Mouse (Mus musculus) G1E-ER4 (cell line): ENCODE results near the gene H2-Ke6. TPM values are rescaled to one million over a fixed set of nuclear protein-coding genes. Genes with fewer than 3 reads are reported as not detected.

Experiments
- GATA1 ChIP-seq: IDR thresholded peaks from one replicate; pipeline ENCODE4 v1.8.0; 2012; ENCODE audit warnings: low read length, inconsistent platforms
- polyA plus RNA-seq: library from polyadenylated mRNA; stranded (reverse); fragments of >175 nt; gene quantifications from 2 replicates; pipeline ENCODE4 v1.2.3, GENCODE M21; 2012

H2-Ke6 gene
- polyA plus RNA-seq, 1 experiment = 94.1 TPM

- TF ChIP-seq GATA1 = no peak
Observed at GRCm38 (mm10) chr17:34032174-34032632, 4.3 kb upstream of the H2-Ke6 start.

GRCm38 (mm10) chr17:34031465-34032173 is 3.8 kb upstream of the H2-Ke6 start, which contains the start of the genes Slc39a7 and Rxrb:
TSS of gene Slc39a7 (minus strand) at chr17:34031682.
TSS of gene Rxrb (plus strand) at chr17:34031812.
- TF ChIP-seq GATA1 = no peak

- no peak for TF ChIP-seq GATA1
Observed at GRCm38 (mm10) chr17:34030861-34031326, 3.0 kb upstream of the H2-Ke6 start.

GRCm38 (mm10) chr17:34029890-34030595 is 2.2 kb upstream of the H2-Ke6 start:
- TF ChIP-seq GATA1 = no peak

GRCm38 (mm10) chr17:34029150-34029889 is 1.5 kb upstream of the H2-Ke6 start:
- no peak for TF ChIP-seq GATA1

GRCm38 (mm10) chr17:34028501-34029149 is 765 bp upstream of the H2-Ke6 start:
- no peak for TF ChIP-seq GATA1

- no peak for TF ChIP-seq GATA1
Observed at GRCm38 (mm10) chr17:34026917-34027655, 774 bp downstream of the H2-Ke6 start.

GRCm38 (mm10) chr17:34026221-34026620 is 1.6 kb downstream of the H2-Ke6 start:
- no peak for TF ChIP-seq GATA1

GRCm38 (mm10) chr17:34025756-34026151 is 2.1 kb downstream of the H2-Ke6 start:
- no peak for TF ChIP-seq GATA1

GRCm38 (mm10) chr17:34024861-34025755 is 2.8 kb downstream of the H2-Ke6 start:
- TF ChIP-seq GATA1 = no peak

- no peak for TF ChIP-seq GATA1
Observed at GRCm38 (mm10) chr17:34024317-34024821, 3.5 kb downstream of the H2-Ke6 start, which contains the start of gene Ring1. TSS of gene Ring1 (minus strand) at chr17:34024680.

- TF ChIP-seq GATA1 = no peak
Observed at GRCm38 (mm10) chr17:34023678-34024077, 4.2 kb downstream of the H2-Ke6 start.

GRCm38 (mm10) chr17:34022987-34023386 is 4.9 kb downstream of the H2-Ke6 start:
- TF ChIP-seq GATA1 = no peak

- TF ChIP-seq GATA1 = no peak
Observed at GRCm38 (mm10) chr17:34022414-34022783, 5.5 kb downstream of the H2-Ke6 start.
